Mouse (Mus musculus): ENCODE results near the gene Cpeb4. TPM values are rescaled to one million over a fixed set of nuclear protein-coding genes. Genes with fewer than 3 reads are reported as not detected.
"Not testable (repeated sequence)": the region's sequence is repeated elsewhere in the genome, so short reads cannot be mapped to it uniquely, and the experiment has no call there.

Gene Cpeb4
- polyA plus RNA-seq, 1 experiment from 2014 or later = 17.3 TPM

- Histone ChIP-seq H3K4me3 (no peak overlapping the region), H3K9me3 (no peaks in the 10 kb centered on the region), H3K27ac (no peak overlapping the region), H3K36me3 (replicated peaks) (no peaks in the 10 kb centered on the region), H3K4me1 (peaks cover 14% of the 10 kb centered on the region), H3K4me2 (no peak overlapping the region), H3K9ac (no peak overlapping the region), H3K27me3 (replicated peaks) (no peaks in the 10 kb centered on the region)
- no peak for ATAC-seq (replicated peaks)
- WGBS = 86% methylated on average over 3 of the region's 3 CpGs
Observed at GRCm38 (mm10) chr11:31837243-31837642, 34.8 kb upstream of the Cpeb4 start.

GRCm38 (mm10) chr11:31837753-31838152, 34.3 kb upstream of the Cpeb4 start:
- no peaks in the 10 kb centered on the region for H3K27me3 ChIP-seq (replicated peaks)
- no peaks in the 10 kb centered on the region for H3K36me3 ChIP-seq (replicated peaks)
- H3K9ac ChIP-seq = no peak overlapping the region
- H3K4me3 ChIP-seq = no peak overlapping the region
- ATAC-seq (replicated peaks) = no peak
- no peak overlapping the region for H3K4me2 ChIP-seq
- WGBS = 92% methylated on average over 4 of the region's 4 CpGs
- H3K4me1 ChIP-seq = peaks cover 14% of the 10 kb centered on the region
- no peaks in the 10 kb centered on the region for H3K9me3 ChIP-seq
- no peak overlapping the region for H3K27ac ChIP-seq

GRCm38 (mm10) chr11:31838442-31839083, 33.4 kb upstream of the Cpeb4 start:
- H3K9ac ChIP-seq = no peak overlapping the region
- no peaks in the 10 kb centered on the region for H3K9me3 ChIP-seq
- H3K36me3 ChIP-seq (replicated peaks) = no peaks in the 10 kb centered on the region
- no peak overlapping the region for H3K4me2 ChIP-seq
- peak; percentile 78 for ATAC-seq (replicated peaks)
- no peak overlapping the region for H3K4me3 ChIP-seq
- H3K27ac ChIP-seq = peak overlapping the region; percentile 67
- H3K27me3 ChIP-seq (replicated peaks) = no peaks in the 10 kb centered on the region
- WGBS = 34% methylated on average over 7 of the region's 7 CpGs
- H3K4me1 ChIP-seq = peaks cover 15% of the 10 kb centered on the region

- Histone ChIP-seq H3K4me3 (no peak overlapping the region), H3K9me3 (no peaks in the 10 kb centered on the region), H3K9ac (no peak overlapping the region), H3K4me2 (no peak overlapping the region), H3K36me3 (replicated peaks) (no peaks in the 10 kb centered on the region), H3K4me1 (peaks cover 20% of the 10 kb centered on the region), H3K27me3 (replicated peaks) (no peaks in the 10 kb centered on the region), H3K27ac (peak overlapping the region; percentile 67)
- no peak; the same call in 1 of the 2 replicates for ATAC-seq (replicated peaks)
- 18% methylated on average over 6 of the region's 6 CpGs for WGBS
Observed at GRCm38 (mm10) chr11:31839084-31839460, 32.9 kb upstream of the Cpeb4 start.

GRCm38 (mm10) chr11:31842171-31842959, 29.6 kb upstream of the Cpeb4 start:
- H3K4me2 ChIP-seq = no peak overlapping the region
- no peak overlapping the region for H3K4me3 ChIP-seq
- H3K27me3 ChIP-seq (replicated peaks) = no peaks in the 10 kb centered on the region
- H3K27ac ChIP-seq = no peak overlapping the region
- WGBS = 80% methylated on average over 5 of the region's 5 CpGs
- no peak overlapping the region for H3K9ac ChIP-seq
- H3K4me1 ChIP-seq = peaks cover 34% of the 10 kb centered on the region
- H3K9me3 ChIP-seq = no peaks in the 10 kb centered on the region
- H3K36me3 ChIP-seq (replicated peaks) = no peaks in the 10 kb centered on the region
- no peak for ATAC-seq (replicated peaks)

- H3K27ac ChIP-seq = no peak overlapping the region
- 83% methylated on average over 7 of the region's 7 CpGs for WGBS
- no peaks in the 10 kb centered on the region for H3K27me3 ChIP-seq (replicated peaks)
- H3K4me3 ChIP-seq = no peak overlapping the region
- no peak for ATAC-seq (replicated peaks)
- no peaks in the 10 kb centered on the region for H3K9me3 ChIP-seq
- H3K9ac ChIP-seq = no peak overlapping the region
- peaks cover 43% of the 10 kb centered on the region for H3K4me1 ChIP-seq
- no peak overlapping the region for H3K4me2 ChIP-seq
- no peaks in the 10 kb centered on the region for H3K36me3 ChIP-seq (replicated peaks)
Observed at GRCm38 (mm10) chr11:31843177-31843833, 28.7 kb upstream of the Cpeb4 start.

- H3K4me1 ChIP-seq = peaks cover 40% of the 10 kb centered on the region
- H3K36me3 ChIP-seq (replicated peaks) = no peaks in the 10 kb centered on the region
- H3K9ac ChIP-seq = no peak overlapping the region
- no peak for ATAC-seq (replicated peaks)
- no peaks in the 10 kb centered on the region for H3K9me3 ChIP-seq
- no peak overlapping the region for H3K4me3 ChIP-seq
- no peak overlapping the region for H3K4me2 ChIP-seq
- H3K27me3 ChIP-seq (replicated peaks) = no peaks in the 10 kb centered on the region
- WGBS = 67% methylated on average over 5 of the region's 5 CpGs
- H3K27ac ChIP-seq = no peak overlapping the region
Observed at GRCm38 (mm10) chr11:31843834-31844188, 28.2 kb upstream of the Cpeb4 start.

- H3K9ac ChIP-seq; ATAC-seq (replicated peaks); H3K36me3 ChIP-seq (replicated peaks); H3K27me3 ChIP-seq (replicated peaks); H3K4me2 ChIP-seq; H3K4me3 ChIP-seq; H3K27ac ChIP-seq; H3K9me3 ChIP-seq: not testable (repeated sequence)
- peaks cover 31% of the 10 kb centered on the region for H3K4me1 ChIP-seq
- 94% methylated on average over 1 of the region's 1 CpGs for WGBS
Observed at GRCm38 (mm10) chr11:31845111-31845510, 26.9 kb upstream of the Cpeb4 start.

GRCm38 (mm10) chr11:31846771-31847468, 25.1 kb upstream of the Cpeb4 start:
- Histone ChIP-seq H3K4me3 (no peak overlapping the region), H3K4me1 (peaks cover 31% of the 10 kb centered on the region), H3K4me2 (no peak overlapping the region), H3K27ac (peak overlapping the region; percentile 71), H3K36me3 (replicated peaks) (no peaks in the 10 kb centered on the region), H3K27me3 (replicated peaks) (no peaks in the 10 kb centered on the region), H3K9ac (no peak overlapping the region), H3K9me3 (no peaks in the 10 kb centered on the region)
- ATAC-seq (replicated peaks) = peak; percentile 96
- 18% methylated on average over 9 of the region's 9 CpGs for WGBS

- no peaks in the 10 kb centered on the region for H3K9me3 ChIP-seq
- H3K36me3 ChIP-seq (replicated peaks) = no peaks in the 10 kb centered on the region
- H3K4me2 ChIP-seq = no peak overlapping the region
- H3K27me3 ChIP-seq (replicated peaks) = no peaks in the 10 kb centered on the region
- peak; percentile 19; the same call in 1 of the 2 replicates for ATAC-seq (replicated peaks)
- no peak overlapping the region for H3K9ac ChIP-seq
- WGBS = 34% methylated on average over 5 of the region's 5 CpGs
- H3K4me1 ChIP-seq = peaks cover 31% of the 10 kb centered on the region
- H3K27ac ChIP-seq = peak overlapping the region; percentile 71
- no peak overlapping the region for H3K4me3 ChIP-seq
Observed at GRCm38 (mm10) chr11:31847469-31847805, 24.6 kb upstream of the Cpeb4 start.

- WGBS = 87% methylated on average over 4 of the region's 4 CpGs
- no peak for ATAC-seq (replicated peaks)
- H3K36me3 ChIP-seq (replicated peaks) = no peaks in the 10 kb centered on the region
Observed at GRCm38 (mm10) chr11:31848725-31849124, 23.3 kb upstream of the Cpeb4 start.

GRCm38 (mm10) chr11:31850156-31850775, 21.7 kb upstream of the Cpeb4 start:
- WGBS = 84% methylated on average over 3 of the region's 3 CpGs
- H3K27me3 ChIP-seq (replicated peaks) = no peaks in the 10 kb centered on the region
- H3K4me2 ChIP-seq = no peak overlapping the region
- H3K9ac ChIP-seq = no peak overlapping the region
- H3K27ac ChIP-seq = 0 out of 2 replicates have a peak overlapping the region, but pooled peaks have one; percentile 9
- H3K36me3 ChIP-seq (replicated peaks) = no peaks in the 10 kb centered on the region
- peaks cover 27% of the 10 kb centered on the region for H3K4me1 ChIP-seq
- H3K4me3 ChIP-seq = no peak overlapping the region
- H3K9me3 ChIP-seq = no peaks in the 10 kb centered on the region
- ATAC-seq (replicated peaks) = no peak

More at GRCm38 (mm10) chr11:31848725-31849124, 23.3 kb upstream of the Cpeb4 start:
- no peaks in the 10 kb centered on the region for H3K27me3 ChIP-seq (replicated peaks)
- H3K4me2 ChIP-seq = no peak overlapping the region
- peaks cover 28% of the 10 kb centered on the region for H3K4me1 ChIP-seq
- H3K9me3 ChIP-seq = no peaks in the 10 kb centered on the region
- H3K9ac ChIP-seq = no peak overlapping the region
- H3K4me3 ChIP-seq = no peak overlapping the region
- no peak overlapping the region for H3K27ac ChIP-seq
